ENCODE assay signal across 8 mouse cellular contexts in genomic region chr8:124585718-124586425, GRCm38 (mm10). TPM values are rescaled to one million over a fixed set of nuclear protein-coding genes. Genes with fewer than 3 reads are reported as not detected.
A peak's percentile ranks its signal among the peaks of the same experiment; 100 is the strongest.
DNase-seq lines count a peak whose midpoint lies in the region; ATAC-seq lines count a peak whose summit lies in the region.

No protein-coding gene starts in this region.

- no peak overlapping the region for H3K4me2 ChIP-seq in intestine, embryonic 14.5 days (ENCODE audit: low read length)
- H3K4me2 ChIP-seq in stomach, embryonic 16.5 days (ENCODE audit: low read depth, low read length) = no peak overlapping the region

- peak; percentile 26 for DNase-seq in gastrocnemius, postnatal 14 days
- DNase-seq in gastrocnemius, postnatal 4 days (ENCODE audit: low spot score in 2 of 2) = no peak
- peak; percentile 16 for DNase-seq in right cerebral cortex, adult 18-20 months
- no peak for DNase-seq in right cerebral cortex, postnatal 4 days
- DNase-seq in intestine, embryonic 14.5 days (ENCODE audit: low spot score) = no peak
- DNase-seq in T-cell, adult 2 months (ENCODE audit: low spot score) = no peak
- DNase-seq in frontal cortex, postnatal 10 days (ENCODE audit: low spot score in 2 of 2) = no peak

- H3K4me3 ChIP-seq in intestine, embryonic 14.5 days (ENCODE audit: low read depth, low read length) = no peak overlapping the region
- H3K4me3 ChIP-seq in stomach, embryonic 16.5 days (replicated peaks; ENCODE audit: low read length) = no peak overlapping the region

- no peak overlapping the region for H3K27ac ChIP-seq in intestine, embryonic 14.5 days (ENCODE audit: low read depth)
- peak overlapping the region; percentile 55; the same call in 1 of the 2 replicates for H3K27ac ChIP-seq in stomach, embryonic 16.5 days (ENCODE audit: low read length)

- H3K9me3 ChIP-seq in intestine, embryonic 14.5 days (ENCODE audit: control insufficient read depth, low read length) = no peaks in the 10 kb centered on the region
- no peaks in the 10 kb centered on the region for H3K9me3 ChIP-seq in stomach, embryonic 16.5 days (replicated peaks; ENCODE audit: control insufficient read depth, low read length)

- intact Hi-C loops in gastrocnemius, postnatal 14 days (cut with DNase I; ENCODE audit: low total_unique reads) = no loop called here

- H3K27me3 ChIP-seq in intestine, embryonic 14.5 days (replicated peaks; ENCODE audit: control insufficient read depth, insufficient read depth, low read length) = no peaks in the 10 kb centered on the region
- H3K27me3 ChIP-seq in stomach, embryonic 16.5 days (ENCODE audit: control insufficient read depth, insufficient read depth, low read length) = no peaks in the 10 kb centered on the region

- H3K36me3 ChIP-seq in intestine, embryonic 14.5 days (ENCODE audit: control insufficient read depth, insufficient read depth, low read length) = no peaks in the 10 kb centered on the region
- no peaks in the 10 kb centered on the region for H3K36me3 ChIP-seq in stomach, embryonic 16.5 days (ENCODE audit: control insufficient read depth, insufficient read depth, low read length)

- 53% methylated on average over 3 of the region's 3 CpGs for WGBS in intestine, embryonic 14.5 days
- 32% methylated on average over 3 of the region's 3 CpGs for WGBS in stomach, embryonic 16.5 days

- H3K4me1 ChIP-seq in intestine, embryonic 14.5 days (replicated peaks; ENCODE audit: control insufficient read depth, insufficient read depth, low read length) = peaks cover 4% of the 10 kb centered on the region; the same call in 1 of the 2 replicates
- peaks cover 10% of the 10 kb centered on the region for H3K4me1 ChIP-seq in stomach, embryonic 16.5 days (ENCODE audit: control insufficient read depth, insufficient read depth, low read length)

- peak; percentile 68 for ATAC-seq in intestine, embryonic 14.5 days (replicated peaks; ENCODE audit: low FRiP score, low TSS enrichment, low read depth)
- peak; percentile 74 for ATAC-seq in stomach, embryonic 16.5 days (ENCODE audit: insufficient read depth, low FRiP score)

- H3K9ac ChIP-seq in intestine, embryonic 14.5 days (ENCODE audit: low read length) = no peak overlapping the region
- peak overlapping the region; percentile 21; the same call in 1 of the 2 replicates for H3K9ac ChIP-seq in stomach, embryonic 16.5 days (ENCODE audit: low read length)

RNA-seq across cellular contexts. Expression of gene Capn9, which starts 10.0 kb away (rescaled TPM):
- total RNA-seq in gastrocnemius, postnatal 14 days (2021) = under 1 TPM in 1 of 2 experiments, not detected in 1; 0.08 TPM
- total RNA-seq in gastrocnemius, postnatal 4 days (2021) = not detected
- polyA plus RNA-seq in intestine, embryonic 14.5 days (2014; fragmentation: Nextera tagmentation; extraction: Ambion mirVana) = 0.15 TPM in 1 of 2 replicates, not detected in the other
- polyA plus RNA-seq in stomach, embryonic 16.5 days (2015; fragmentation: Nextera tagmentation; extraction: Ambion mirVana) = 0.31 and 0.34 TPM in 2 replicates

RNA-seq across cellular contexts. Expression of gene Agt, which starts 16.4 kb away (rescaled TPM):
- 10 to 100 TPM; 11.4 to 12.3 TPM for total RNA-seq in gastrocnemius, postnatal 14 days (2021)
- total RNA-seq in gastrocnemius, postnatal 4 days (2021) = 10 to 100 TPM; 28.5 to 37.1 TPM
- polyA plus RNA-seq in intestine, embryonic 14.5 days (2014; fragmentation: Nextera tagmentation; extraction: Ambion mirVana) = 2.2 and 2.7 TPM in 2 replicates
- polyA plus RNA-seq in stomach, embryonic 16.5 days (2015; fragmentation: Nextera tagmentation; extraction: Ambion mirVana) = 20.0 and 22.6 TPM in 2 replicates

Comparison
In these comparisons a context has a peak if more than half of its experiments do, and no peak if none do; other contexts are left out.
1. DNase-seq: peak in gastrocnemius, postnatal 14 days (single experiment) and right cerebral cortex, adult 18-20 months (single experiment); none in gastrocnemius, postnatal 4 days (0 of 2), right cerebral cortex, postnatal 4 days (single experiment), intestine, embryonic 14.5 days (single experiment), T-cell, adult 2 months (single experiment) and frontal cortex, postnatal 10 days (0 of 2).